Mouse (Mus musculus): ENCODE measurements at regions not wholly inside any gene's neighbourhood (a gene's known extent, or its start where the extent isn't known, plus 50 kb on each side); places are given as distances from the start of the nearest gene placed in this dataset.

DNA sequence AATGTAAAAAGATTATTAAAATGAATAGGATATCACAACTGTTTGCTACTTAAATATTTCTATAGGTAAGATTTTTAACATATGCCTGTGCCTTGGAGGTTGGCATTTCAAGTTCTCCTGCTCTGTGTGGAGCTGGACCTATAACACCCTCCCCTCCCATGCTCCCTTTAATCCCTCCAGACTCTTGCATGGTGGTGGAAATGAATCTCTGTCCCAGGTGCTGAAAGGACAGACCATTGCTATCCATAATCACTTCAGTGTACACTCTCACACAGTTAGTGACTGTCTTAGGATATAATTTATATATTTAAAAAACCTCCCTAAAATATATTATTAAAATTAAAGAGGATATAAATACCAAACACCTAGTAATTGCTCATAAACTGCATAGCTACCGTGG is 244.5 kb upstream of the Dnajc19 start:
- TF ChIP-seq POLR2A (IDR thresholded peaks at IDR 0.05; ENCODE audit: insufficient read depth, low read depth, low read length) (no peak), CTCF (IDR thresholded peaks at IDR 0.05; ENCODE audit: insufficient read depth, low read depth, low read length) (no peak)
